Mouse (Mus musculus) limb, embryonic 15.5 days (tissue): ENCODE data around the gene Cldn20. TPM values are rescaled to one million over a fixed set of nuclear protein-coding genes. Genes with fewer than 3 reads are reported as not detected.

Experiments
- ATAC-seq: fragments of 200-750 bp; cut with Nextera tagmentation; 2 replicates; pipeline ENCODE4 v1.8.0; 2017; ENCODE audit warnings: low read depth, moderate TSS enrichment; ENCODE audit not compliant: insufficient number of reproducible peaks, low FRiP score, low TSS enrichment
- H3K27ac ChIP-seq: fragments of 300-500 bp; sonication (generic); 2 replicates; pipeline ENCODE4 v1.5.1; 2015; ENCODE audit warnings: moderate library complexity, mild to moderate bottlenecking, inconsistent platforms
- H3K27me3 ChIP-seq: fragments of 300-500 bp; sonication (generic); 2 replicates; pipeline ENCODE4 v1.6.1; 2015; ENCODE audit warnings: inconsistent platforms
- H3K36me3 ChIP-seq: fragments of 300-500 bp; sonication (generic); 2 replicates; pipeline ENCODE4 v1.6.1; 2015; ENCODE audit warnings: inconsistent platforms
- H3K4me1 ChIP-seq: fragments of 300-500 bp; sonication (generic); 2 replicates; pipeline ENCODE4 v1.6.1; 2015; ENCODE audit warnings: inconsistent platforms
- H3K4me2 ChIP-seq: fragments of 300-500 bp; sonication (generic); 2 replicates; pipeline ENCODE4 v1.6.1; 2015; ENCODE audit warnings: mild to moderate bottlenecking, inconsistent platforms
- H3K4me3 ChIP-seq: fragments of 300-500 bp; sonication (generic); 2 replicates; pipeline ENCODE4 v1.5.1; 2015; ENCODE audit warnings: mild to moderate bottlenecking, inconsistent platforms
- H3K9ac ChIP-seq: fragments of 300-500 bp; sonication (generic); 2 replicates; pipeline ENCODE4 v1.6.1; 2015; ENCODE audit warnings: inconsistent platforms
- H3K9me3 ChIP-seq: fragments of 300-500 bp; sonication (generic); 2 replicates; pipeline ENCODE4 v1.6.1; 2016; ENCODE audit warnings: inconsistent platforms
- WGBS: fragments of 180-500 bp; shearing (Covaris S2); methylation state at CpG from one replicate; pipeline ENCODE4 v1.1.7; 2015; 5-methylcytosine and 5-hydroxymethylcytosine counted together
- polyA plus RNA-seq: library from polyadenylated mRNA; unstranded; fragments of >200 nt; fragmentation: Nextera tagmentation; extraction: Ambion mirVana; gene quantifications from 2 replicates; pipeline ENCODE4 v1.2.1, GENCODE M21; 2015

Gene Cldn20
- polyA plus RNA-seq, 1 experiment from 2014 or later = 0.32 TPM

- WGBS = 90% methylated on average over 8 of the region's 8 CpGs
- H3K9me3 ChIP-seq = no peaks in the 10 kb centered on the region
- H3K4me2 ChIP-seq = no peak overlapping the region
- no peak overlapping the region for H3K9ac ChIP-seq
- no peaks in the 10 kb centered on the region for H3K27me3 ChIP-seq
- H3K4me1 ChIP-seq = 0 out of 2 replicates have a peak, but pooled peaks cover 3% of the 10 kb centered on the region
- no peak overlapping the region for H3K4me3 ChIP-seq
- H3K27ac ChIP-seq = no peak overlapping the region
- peaks cover 35% of the 10 kb centered on the region for H3K36me3 ChIP-seq
- no peak for ATAC-seq
Measured at GRCm38 (mm10) chr17:3499468-3499867, 32.9 kb upstream of the Cldn20 start.

DNA sequence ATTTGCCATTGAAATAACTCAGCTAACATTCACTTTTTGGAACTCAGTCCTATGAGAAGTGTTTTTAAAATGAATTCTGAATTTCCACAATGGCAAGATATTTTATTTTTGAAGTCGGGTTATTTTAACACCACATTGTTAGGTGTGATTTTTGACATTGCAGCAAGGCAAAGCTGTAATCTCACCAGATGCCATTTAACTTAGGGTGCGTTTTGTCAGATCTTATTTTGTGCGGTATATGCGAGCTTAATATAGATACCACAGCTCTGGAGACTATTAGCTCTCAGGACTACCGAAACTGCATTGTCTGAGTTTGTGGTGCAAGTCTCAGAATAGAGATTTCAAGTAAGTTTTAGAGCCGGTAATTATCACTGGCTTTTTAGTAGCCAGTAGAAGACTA, 32.3 kb upstream of the Cldn20 start:
- H3K36me3 ChIP-seq = peaks cover 35% of the 10 kb centered on the region
- H3K9ac ChIP-seq = no peak overlapping the region
- H3K9me3 ChIP-seq = no peaks in the 10 kb centered on the region
- no peak overlapping the region for H3K4me2 ChIP-seq
- no peak for ATAC-seq
- H3K27me3 ChIP-seq = no peaks in the 10 kb centered on the region
- no peak overlapping the region for H3K4me3 ChIP-seq
- H3K27ac ChIP-seq = no peak overlapping the region
- WGBS = 88% methylated on average over 6 of the region's 6 CpGs
- H3K4me1 ChIP-seq = 0 out of 2 replicates have a peak, but pooled peaks cover 3% of the 10 kb centered on the region

- no peaks in the 10 kb centered on the region for H3K9me3 ChIP-seq
- H3K36me3 ChIP-seq = peaks cover 33% of the 10 kb centered on the region
- no peak for ATAC-seq
- no peak overlapping the region for H3K9ac ChIP-seq
- H3K4me1 ChIP-seq = no peaks in the 10 kb centered on the region
- H3K27me3 ChIP-seq = no peaks in the 10 kb centered on the region
- WGBS = 80% methylated on average over 4 of the region's 4 CpGs
- H3K4me3 ChIP-seq = no peak overlapping the region
- no peak overlapping the region for H3K27ac ChIP-seq
- no peak overlapping the region for H3K4me2 ChIP-seq
Measured at GRCm38 (mm10) chr17:3500936-3501335, 31.4 kb upstream of the Cldn20 start.

GRCm38 (mm10) chr17:3505711-3506110, 26.6 kb upstream of the Cldn20 start:
- ATAC-seq = no peak
- Histone ChIP-seq H3K4me1 (no peaks in the 10 kb centered on the region), H3K4me2 (no peak overlapping the region), H3K9me3 (no peaks in the 10 kb centered on the region), H3K9ac (no peak overlapping the region), H3K27me3 (no peaks in the 10 kb centered on the region), H3K4me3 (no peak overlapping the region), H3K36me3 (peaks cover 59% of the 10 kb centered on the region), H3K27ac (no peak overlapping the region)
- WGBS = 96% methylated on average over 1 of the region's 1 CpGs

GRCm38 (mm10) chr17:3506508-3506907, 25.8 kb upstream of the Cldn20 start:
- ATAC-seq = no peak
- no peaks in the 10 kb centered on the region for H3K27me3 ChIP-seq
- no peak overlapping the region for H3K4me3 ChIP-seq
- H3K9ac ChIP-seq = no peak overlapping the region
- H3K4me1 ChIP-seq = no peaks in the 10 kb centered on the region
- no peak overlapping the region for H3K27ac ChIP-seq
- 79% methylated on average over 8 of the region's 8 CpGs for WGBS
- no peak overlapping the region for H3K4me2 ChIP-seq
- no peaks in the 10 kb centered on the region for H3K9me3 ChIP-seq
- peaks cover 65% of the 10 kb centered on the region for H3K36me3 ChIP-seq

DNA sequence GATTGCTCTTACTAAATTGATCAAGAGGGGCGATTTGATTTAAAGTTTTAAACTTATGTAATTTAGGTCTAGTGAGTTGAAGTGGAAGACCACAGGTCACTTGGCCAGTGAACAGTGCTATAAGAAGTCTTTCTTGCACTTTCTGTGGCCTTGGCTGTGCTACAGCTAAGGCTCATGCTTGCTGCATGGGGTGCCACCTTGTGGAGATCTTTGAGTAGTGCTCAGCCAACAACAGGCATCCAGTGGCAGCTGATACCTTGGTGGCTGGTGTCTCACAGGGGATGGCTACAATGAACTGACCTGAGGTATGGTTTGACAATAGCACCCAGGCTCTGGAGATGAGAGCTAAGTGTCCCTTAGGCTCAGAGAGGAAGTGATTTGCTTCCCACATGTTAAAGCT, 22.5 kb upstream of the Cldn20 start:
- Histone ChIP-seq H3K36me3 (peaks cover 59% of the 10 kb centered on the region), H3K9me3 (no peaks in the 10 kb centered on the region), H3K27ac (no peak overlapping the region), H3K27me3 (no peaks in the 10 kb centered on the region), H3K4me2 (no peak overlapping the region), H3K9ac (no peak overlapping the region), H3K4me1 (no peaks in the 10 kb centered on the region), H3K4me3 (no peak overlapping the region)
- ATAC-seq = no peak
- WGBS = 13% methylated on average over 1 of the region's 1 CpGs

- H3K4me1 ChIP-seq = no peaks in the 10 kb centered on the region
- no peak overlapping the region for H3K9ac ChIP-seq
- H3K4me3 ChIP-seq = no peak overlapping the region
- H3K9me3 ChIP-seq = no peaks in the 10 kb centered on the region
- H3K4me2 ChIP-seq = no peak overlapping the region
- no peak overlapping the region for H3K27ac ChIP-seq
- WGBS = 80% methylated on average over 5 of the region's 5 CpGs
- ATAC-seq = no peak
- peaks cover 67% of the 10 kb centered on the region for H3K36me3 ChIP-seq
- H3K27me3 ChIP-seq = no peaks in the 10 kb centered on the region
Measured at GRCm38 (mm10) chr17:3514316-3514715, 18.0 kb upstream of the Cldn20 start.

DNA sequence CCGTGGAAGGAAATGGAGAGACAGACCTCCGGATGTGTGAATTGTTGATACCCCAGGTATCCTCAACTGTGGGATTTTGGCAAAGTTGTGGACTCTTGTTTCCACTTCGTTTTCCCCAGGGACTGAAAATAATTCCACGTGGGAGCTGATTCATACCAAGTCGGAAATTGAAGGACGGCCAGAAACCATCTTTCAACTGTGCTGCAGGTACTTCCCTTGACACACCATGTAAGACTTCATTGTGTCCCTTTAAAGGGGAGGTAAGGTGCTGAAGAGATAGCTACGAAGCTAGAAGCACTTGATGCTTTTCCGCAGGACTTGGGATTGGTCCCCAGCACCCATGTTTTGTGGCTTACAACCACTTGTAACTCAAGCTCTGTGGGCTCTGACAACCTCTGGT, 16.5 kb upstream of the Cldn20 start:
- 90% methylated on average over 8 of the region's 8 CpGs for WGBS
- H3K36me3 ChIP-seq = peaks cover 70% of the 10 kb centered on the region
- no peak overlapping the region for H3K4me3 ChIP-seq
- H3K4me2 ChIP-seq = no peak overlapping the region
- no peaks in the 10 kb centered on the region for H3K4me1 ChIP-seq
- no peaks in the 10 kb centered on the region for H3K27me3 ChIP-seq
- ATAC-seq = no peak
- H3K9me3 ChIP-seq = no peaks in the 10 kb centered on the region
- H3K9ac ChIP-seq = no peak overlapping the region
- no peak overlapping the region for H3K27ac ChIP-seq

DNA sequence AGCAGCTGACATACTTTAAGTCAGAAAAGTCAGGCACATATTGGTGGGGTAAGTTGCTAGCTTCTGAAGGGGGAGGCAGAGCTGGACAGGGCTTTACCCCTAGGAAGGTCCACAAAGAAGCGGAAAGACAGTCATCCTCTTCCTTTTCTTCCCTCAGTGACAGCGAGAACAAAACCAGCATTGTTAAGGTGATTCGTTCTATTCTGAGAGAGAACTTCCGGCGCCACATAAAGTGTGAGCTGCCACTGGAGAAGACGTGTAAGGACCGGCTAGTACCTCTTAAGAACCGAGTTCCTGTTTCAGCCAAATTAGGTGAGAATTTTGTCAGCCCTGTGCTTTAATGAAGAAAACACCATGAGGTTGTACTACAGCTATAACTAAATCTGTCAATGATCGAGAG, 15.9 kb upstream of the Cldn20 start:
- WGBS = 71% methylated on average over 9 of the region's 9 CpGs
- no peak overlapping the region for H3K9ac ChIP-seq
- H3K4me3 ChIP-seq = no peak overlapping the region
- H3K36me3 ChIP-seq = peaks cover 68% of the 10 kb centered on the region
- H3K27me3 ChIP-seq = no peaks in the 10 kb centered on the region
- no peak overlapping the region for H3K27ac ChIP-seq
- no peak overlapping the region for H3K4me2 ChIP-seq
- H3K4me1 ChIP-seq = no peaks in the 10 kb centered on the region
- ATAC-seq = no peak
- H3K9me3 ChIP-seq = no peaks in the 10 kb centered on the region

DNA sequence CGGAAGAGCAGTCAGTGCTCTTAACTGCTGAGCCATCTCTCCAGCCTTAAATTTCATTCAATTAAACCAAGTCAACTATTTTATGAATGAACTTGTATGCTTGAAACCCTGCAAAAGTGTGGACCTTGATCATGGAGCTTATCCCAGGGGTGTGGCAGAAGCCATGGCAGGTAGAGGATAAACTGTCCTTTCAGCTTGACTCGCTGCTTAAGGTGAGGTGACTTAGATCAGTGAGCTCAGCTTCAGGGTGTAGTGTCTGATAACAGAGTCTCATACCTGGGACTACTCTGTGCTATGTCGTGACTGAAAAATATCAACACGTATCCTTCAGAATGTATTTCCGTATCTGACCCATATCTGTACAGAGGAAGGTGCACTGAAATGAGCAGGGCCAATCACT, 12.0 kb upstream of the Cldn20 start:
- H3K4me1 ChIP-seq = no peaks in the 10 kb centered on the region
- H3K36me3 ChIP-seq = peaks cover 43% of the 10 kb centered on the region
- ATAC-seq = no peak
- H3K9me3 ChIP-seq = no peaks in the 10 kb centered on the region
- H3K4me3 ChIP-seq = no peak overlapping the region
- WGBS = 89% methylated on average over 5 of the region's 5 CpGs
- H3K9ac ChIP-seq = no peak overlapping the region
- no peak overlapping the region for H3K27ac ChIP-seq
- no peaks in the 10 kb centered on the region for H3K27me3 ChIP-seq
- H3K4me2 ChIP-seq = no peak overlapping the region

DNA sequence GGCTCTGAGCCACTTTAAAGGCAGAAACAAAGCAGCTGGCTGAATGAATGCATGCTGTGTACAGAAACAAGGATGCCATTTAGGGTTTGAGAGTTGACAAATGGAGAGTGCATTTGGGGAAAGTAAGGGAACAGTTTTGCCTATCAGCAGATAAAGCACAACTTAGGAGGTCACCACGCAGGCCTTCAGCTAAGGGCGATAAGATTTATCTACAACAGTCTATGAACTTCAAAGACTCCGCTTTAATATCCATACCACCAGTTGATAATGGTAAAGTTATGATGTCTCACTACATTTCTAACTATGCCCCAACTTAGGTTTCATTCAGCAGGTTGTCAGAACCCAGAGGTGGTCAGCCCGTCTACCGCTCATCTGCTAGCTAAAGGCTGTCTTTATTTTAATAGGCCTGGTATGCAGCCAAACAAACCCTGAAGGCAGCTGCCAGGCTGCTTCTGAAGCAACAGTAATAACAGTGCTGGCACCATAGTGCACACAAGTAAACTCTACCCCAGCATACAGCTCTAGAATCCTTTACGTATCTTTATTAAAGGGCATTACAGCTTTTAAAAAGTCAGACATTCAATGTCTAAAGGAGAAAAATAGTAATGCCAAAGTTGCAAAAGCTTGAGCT, 4.4 kb upstream of the Cldn20 start:
- H3K9ac ChIP-seq = no peak overlapping the region
- no peak overlapping the region for H3K4me2 ChIP-seq
- ATAC-seq = no peak
- no peaks in the 10 kb centered on the region for H3K4me1 ChIP-seq
- 0 out of 2 replicates have a peak, but pooled peaks cover 6% of the 10 kb centered on the region for H3K36me3 ChIP-seq
- WGBS = 70% methylated on average over 6 of the region's 6 CpGs
- no peaks in the 10 kb centered on the region for H3K27me3 ChIP-seq
- H3K27ac ChIP-seq = no peak overlapping the region
- no peaks in the 10 kb centered on the region for H3K9me3 ChIP-seq
- no peak overlapping the region for H3K4me3 ChIP-seq

DNA sequence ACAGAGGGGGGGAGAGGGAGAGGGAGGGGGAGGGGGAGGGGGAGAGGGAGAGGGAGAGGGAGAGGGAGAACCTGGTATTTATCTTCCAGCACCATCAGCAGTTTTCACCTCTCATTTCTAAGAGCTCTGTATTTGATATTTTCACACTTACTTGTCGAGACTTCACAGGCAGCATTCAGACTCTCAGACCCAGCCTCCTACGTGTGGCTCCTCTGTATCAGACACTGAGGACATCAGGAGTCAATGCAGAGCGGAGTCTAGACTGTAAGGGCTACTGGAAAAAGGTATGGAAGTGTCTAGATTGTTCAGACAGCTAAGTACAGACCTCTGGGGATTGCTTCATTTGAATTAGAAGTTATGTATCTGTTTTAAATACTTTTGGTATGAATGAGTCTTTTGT, 2.8 kb upstream of the Cldn20 start:
- no peaks in the 10 kb centered on the region for H3K27me3 ChIP-seq
- H3K9ac ChIP-seq = no peak overlapping the region
- no peak overlapping the region for H3K27ac ChIP-seq
- ATAC-seq = no peak
- 45% methylated on average over 3 of the region's 3 CpGs for WGBS
- 0 out of 2 replicates have a peak, but pooled peaks cover 6% of the 10 kb centered on the region for H3K36me3 ChIP-seq
- no peak overlapping the region for H3K4me3 ChIP-seq
- H3K9me3 ChIP-seq = no peaks in the 10 kb centered on the region
- no peaks in the 10 kb centered on the region for H3K4me1 ChIP-seq
- no peak overlapping the region for H3K4me2 ChIP-seq

DNA sequence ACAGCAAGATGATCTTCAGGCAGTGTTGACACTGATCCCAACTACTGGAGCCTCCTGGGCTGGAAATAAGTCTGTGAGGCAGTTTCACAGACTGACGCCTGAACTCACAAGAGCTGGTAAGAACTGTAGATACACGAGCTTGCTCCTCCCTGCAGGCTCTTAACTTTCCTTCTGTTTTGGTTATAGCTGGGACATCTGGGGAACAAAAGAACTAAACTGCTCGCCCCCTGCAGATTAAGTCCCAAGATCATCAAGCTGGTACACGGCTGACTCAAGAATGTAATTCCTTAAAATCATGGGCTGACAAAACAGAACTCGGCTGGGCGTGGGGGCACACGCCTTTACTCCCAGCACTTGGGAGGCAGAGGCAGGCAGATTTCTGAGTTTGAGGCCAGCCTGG, 1.8 kb upstream of the Cldn20 start:
- Histone ChIP-seq H3K4me2 (no peak overlapping the region), H3K4me3 (no peak overlapping the region), H3K9me3 (no peaks in the 10 kb centered on the region), H3K27ac (no peak overlapping the region), H3K27me3 (no peaks in the 10 kb centered on the region), H3K36me3 (peaks cover 6% of the 10 kb centered on the region; the same call in 1 of the 2 replicates), H3K4me1 (no peaks in the 10 kb centered on the region), H3K9ac (no peak overlapping the region)
- 65% methylated on average over 7 of the region's 7 CpGs for WGBS
- ATAC-seq = no peak
